Mouse (Mus musculus) G1E (cell line): ENCODE measurements around the gene Mcub. TPM values are rescaled to one million over a fixed set of nuclear protein-coding genes. Genes with fewer than 3 reads are reported as not detected.

Source experiments
- ATAC-seq: 2 replicates; pipeline ENCODE4 v1.8.0; 2016; ENCODE audit warnings: mild to moderate bottlenecking; ENCODE audit not compliant: insufficient number of reproducible peaks, poor library complexity, low FRiP score, severe bottlenecking; ENCODE audit errors: extremely low read depth
- DNase-seq: peaks from one replicate; pipeline ENCODE4 v3.0.0; 2012; ENCODE audit warnings: low spot score
- H3K27me3 ChIP-seq: 2 replicates; pipeline ENCODE4 v1.6.1; 2012; ENCODE audit warnings: mild to moderate bottlenecking, low read length, inconsistent platforms; ENCODE audit not compliant: insufficient read depth
- H3K36me3 ChIP-seq: replicated peaks from 2 replicates; pipeline ENCODE3; 2012; ENCODE audit warnings: mild to moderate bottlenecking, inconsistent platforms
- H3K4me1 ChIP-seq: 2 replicates; pipeline ENCODE4 v1.6.1; 2012; ENCODE audit warnings: low read depth, low read length, inconsistent platforms, mixed read lengths; ENCODE audit not compliant: insufficient read depth
- H3K4me3 ChIP-seq: 2 replicates; pipeline ENCODE4 v1.5.1; 2012; ENCODE audit warnings: low read depth, mild to moderate bottlenecking, inconsistent platforms, low read length, moderate library complexity, mixed read lengths
- H3K9me3 ChIP-seq: replicated peaks from 2 replicates; pipeline ENCODE4 v1.6.1; 2012; ENCODE audit warnings: inconsistent platforms
- CTCF ChIP-seq: IDR thresholded peaks from 2 replicates; pipeline ENCODE4 v1.5.1; 2012; ENCODE audit warnings: low read depth, low read length, inconsistent platforms, mixed read lengths
- GATA1 ChIP-seq: IDR thresholded peaks from 2 replicates; pipeline ENCODE4 v1.6.1; 2012; ENCODE audit warnings: borderline replicate concordance, low read length, inconsistent platforms, mixed read lengths
- GATA2 ChIP-seq: IDR thresholded peaks from 2 replicates; pipeline ENCODE4 v1.6.1; 2012; ENCODE audit warnings: low read depth, low read length, inconsistent platforms, borderline replicate concordance
- POLR2AphosphoS5 ChIP-seq: IDR thresholded peaks from 2 replicates; pipeline ENCODE4 v1.6.1; 2012; ENCODE audit warnings: low read depth, low read length, inconsistent platforms; ENCODE audit not compliant: insufficient replicate concordance
- TAL1 ChIP-seq: conservative IDR thresholded peaks from 2 replicates; pipeline ENCODE4 v1.6.1; 2012; ENCODE audit warnings: low read depth, low read length, inconsistent platforms, mixed read lengths
- polyA plus RNA-seq: library from polyadenylated mRNA; stranded (reverse); fragments of >175 nt; gene quantifications from 2 replicates; pipeline ENCODE4 v1.2.3, GENCODE M21; 2012
- total RNA-seq, 2 experiments: library from RNA; stranded (forward) in 1 of 2; stranded (reverse) in 1 of 2; fragments of 200-1000 nt in 1 of 2; fragments of >200 nt in 1 of 2; fragmentation: Nextera tagmentation in 1 of 2; gene quantifications; 2 replicates each; pipeline ENCODE4 v1.2.3; 2014 to 2017

Mcub gene
- total and polyA plus RNA-seq, 3 experiments = not detected

- Histone ChIP-seq H3K36me3 (no peaks in the 10 kb centered on the region), H3K4me3 (no peak overlapping the region), H3K9me3 (no peaks in the 10 kb centered on the region), H3K4me1 (no peaks in the 10 kb centered on the region), H3K27me3 (peaks cover 2% of the 10 kb centered on the region; the same call in 1 of the 2 replicates)
- no peak for TF ChIP-seq CTCF
- no peak for TF ChIP-seq GATA1
- TF ChIP-seq TAL1 = no peak
- no peak for TF ChIP-seq POLR2AphosphoS5
- no peak for TF ChIP-seq GATA2
- no peak for DNase-seq
- ATAC-seq = no peak
These were observed 33.4 kb downstream of the Mcub start for GRCm38 (mm10) chr3:129936561-129936960.

GRCm38 (mm10) chr3:129932443-129932842 is 37.6 kb downstream of the Mcub start:
- Histone ChIP-seq H3K9me3 (no peaks in the 10 kb centered on the region), H3K4me1 (no peaks in the 10 kb centered on the region), H3K36me3 (no peaks in the 10 kb centered on the region), H3K27me3 (no peaks in the 10 kb centered on the region; the same call in 1 of the 2 replicates), H3K4me3 (no peak overlapping the region)
- no peak for ATAC-seq
- no peak for DNase-seq
- peak; percentile 53 for TF ChIP-seq CTCF
- no peak for TF ChIP-seq GATA1
- no peak for TF ChIP-seq POLR2AphosphoS5
- TF ChIP-seq TAL1 = no peak
- TF ChIP-seq GATA2 = no peak

GRCm38 (mm10) chr3:129930213-129930778 is 39.7 kb downstream of the Mcub start:
- Histone ChIP-seq H3K4me1 (no peaks in the 10 kb centered on the region), H3K4me3 (no peak overlapping the region), H3K36me3 (no peaks in the 10 kb centered on the region), H3K9me3 (no peaks in the 10 kb centered on the region), H3K27me3 (no peaks in the 10 kb centered on the region; the same call in 1 of the 2 replicates)
- ATAC-seq (no peak), DNase-seq (no peak)
- TF ChIP-seq GATA1 = no peak
- no peak for TF ChIP-seq POLR2AphosphoS5
- TF ChIP-seq TAL1 = no peak
- no peak for TF ChIP-seq GATA2
- TF ChIP-seq CTCF = no peak

- no peak overlapping the region for H3K4me3 ChIP-seq
- no peaks in the 10 kb centered on the region for H3K36me3 ChIP-seq
- no peaks in the 10 kb centered on the region for H3K4me1 ChIP-seq
- no peak for DNase-seq
- ATAC-seq = no peak
- peaks cover 6% of the 10 kb centered on the region; the same call in 1 of the 2 replicates for H3K27me3 ChIP-seq
- no peak for TF ChIP-seq POLR2AphosphoS5
- no peaks in the 10 kb centered on the region for H3K9me3 ChIP-seq
These were observed 44.1 kb downstream of the Mcub start for GRCm38 (mm10) chr3:129925861-129926260.

GRCm38 (mm10) chr3:129923581-129923980 is 46.4 kb downstream of the Mcub start:
- no peaks in the 10 kb centered on the region for H3K9me3 ChIP-seq
- H3K36me3 ChIP-seq = no peaks in the 10 kb centered on the region
- TF ChIP-seq GATA1 (no peak), POLR2AphosphoS5 (no peak), CTCF (no peak), TAL1 (no peak), GATA2 (no peak)
- H3K4me3 ChIP-seq = no peak overlapping the region
- no peaks in the 10 kb centered on the region for H3K4me1 ChIP-seq
- peaks cover 6% of the 10 kb centered on the region; the same call in 1 of the 2 replicates for H3K27me3 ChIP-seq
- DNase-seq (no peak), ATAC-seq (no peak)

- no peak for DNase-seq
- H3K4me3 ChIP-seq = no peak overlapping the region
- TF ChIP-seq GATA2 = no peak
- TF ChIP-seq CTCF = peak; percentile 26; the same call in 1 of the 2 replicates
- H3K4me1 ChIP-seq = no peaks in the 10 kb centered on the region
- no peaks in the 10 kb centered on the region for H3K27me3 ChIP-seq
- H3K36me3 ChIP-seq = peaks cover 23% of the 10 kb centered on the region
- 0 out of 2 replicates have a peak, but pooled peaks have one; percentile 34 for ATAC-seq
- H3K9me3 ChIP-seq = no peaks in the 10 kb centered on the region
These were observed 51.6 kb downstream of the Mcub start for GRCm38 (mm10) chr3:129918434-129918833.

- ATAC-seq = no peak
- H3K36me3 ChIP-seq = peaks cover 33% of the 10 kb centered on the region
- no peak for DNase-seq
- no peaks in the 10 kb centered on the region for H3K4me1 ChIP-seq
- H3K27me3 ChIP-seq = no peaks in the 10 kb centered on the region
- TF ChIP-seq GATA1 = no peak
- no peak for TF ChIP-seq GATA2
- TF ChIP-seq TAL1 = no peak
- no peak for TF ChIP-seq CTCF
- TF ChIP-seq POLR2AphosphoS5 = no peak
- H3K9me3 ChIP-seq = no peaks in the 10 kb centered on the region
- no peak overlapping the region for H3K4me3 ChIP-seq
These were observed 52.6 kb downstream of the Mcub start for GRCm38 (mm10) chr3:129917424-129917823.
